Mouse (Mus musculus) 3T3-L1 (cell line): ENCODE data around the gene Agxt2.

ENCODE experiments used
- DNase-seq: peaks from one replicate; pipeline ENCODE4 v3.0.0-alpha.2; 2015; ENCODE audit warnings: low read depth, low spot score

Agxt2 gene

GRCm38 (mm10) chr15:10426545-10427266 lies 68.4 kb downstream of the Agxt2 start:
- no peak for DNase-seq

GRCm38 (mm10) chr15:10436893-10437292 lies 78.6 kb downstream of the Agxt2 start:
- no peak for DNase-seq

GRCm38 (mm10) chr15:10439963-10440362 lies 81.6 kb downstream of the Agxt2 start:
- DNase-seq: peak; percentile 34

- no peak for DNase-seq
Observed at GRCm38 (mm10) chr15:10441493-10441892, 83.2 kb downstream of the Agxt2 start.

GRCm38 (mm10) chr15:10442275-10442674 lies 83.9 kb downstream of the Agxt2 start:
- peak; percentile 18 for DNase-seq

- no peak for DNase-seq
Observed at GRCm38 (mm10) chr15:10447102-10447501, 88.8 kb downstream of the Agxt2 start.
